Mouse (Mus musculus) hindbrain, embryonic 16.5 days (tissue): Measurements from ENCODE around the gene Eml5. TPM values are rescaled to one million over a fixed set of nuclear protein-coding genes. Genes with fewer than 3 reads are reported as not detected.

ENCODE experiments used
- polyA plus RNA-seq: library from polyadenylated mRNA; unstranded; fragments of >200 nt; fragmentation: Nextera tagmentation; extraction: Ambion mirVana; gene quantifications from 2 replicates; pipeline ENCODE4 v1.2.1, GENCODE M21; 2015

Eml5 gene
- polyA plus RNA-seq, 1 experiment from 2014 or later, result 18.6 TPM

Other genes starting within 250 kb of the Eml5 start
- gene Ptpn21, start 164.1 kb downstream of the Eml5 start, polyA plus RNA-seq, result 3.4 and 3.7 TPM in 2 replicates
- gene Zc3h14, start 154.5 kb downstream of the Eml5 start, polyA plus RNA-seq, result 95.0 and 95.8 TPM in 2 replicates
- 32.2 and 34.9 TPM in 2 replicates for gene Ttc8, start 19.1 kb upstream of the Eml5 start, polyA plus RNA-seq